Mouse (Mus musculus) G1E (cell line): ENCODE results near the gene Khnyn. TPM values are rescaled to one million over a fixed set of nuclear protein-coding genes. Genes with fewer than 3 reads are reported as not detected.

Source experiments
- ATAC-seq: 2 replicates; pipeline ENCODE4 v1.8.0; 2016; ENCODE audit warnings: mild to moderate bottlenecking; ENCODE audit not compliant: insufficient number of reproducible peaks, poor library complexity, low FRiP score, severe bottlenecking; ENCODE audit errors: extremely low read depth
- DNase-seq: peaks from one replicate; pipeline ENCODE4 v3.0.0; 2012; ENCODE audit warnings: low spot score
- H3K27me3 ChIP-seq: 2 replicates; pipeline ENCODE4 v1.6.1; 2012; ENCODE audit warnings: mild to moderate bottlenecking, low read length, inconsistent platforms; ENCODE audit not compliant: insufficient read depth
- H3K36me3 ChIP-seq: replicated peaks from 2 replicates; pipeline ENCODE3; 2012; ENCODE audit warnings: mild to moderate bottlenecking, inconsistent platforms
- H3K4me1 ChIP-seq: 2 replicates; pipeline ENCODE4 v1.6.1; 2012; ENCODE audit warnings: low read depth, low read length, inconsistent platforms, mixed read lengths; ENCODE audit not compliant: insufficient read depth
- H3K4me3 ChIP-seq: 2 replicates; pipeline ENCODE4 v1.5.1; 2012; ENCODE audit warnings: low read depth, mild to moderate bottlenecking, inconsistent platforms, low read length, moderate library complexity, mixed read lengths
- H3K9me3 ChIP-seq: replicated peaks from 2 replicates; pipeline ENCODE4 v1.6.1; 2012; ENCODE audit warnings: inconsistent platforms
- CTCF ChIP-seq: IDR thresholded peaks from 2 replicates; pipeline ENCODE4 v1.5.1; 2012; ENCODE audit warnings: low read depth, low read length, inconsistent platforms, mixed read lengths
- GATA1 ChIP-seq: IDR thresholded peaks from 2 replicates; pipeline ENCODE4 v1.6.1; 2012; ENCODE audit warnings: borderline replicate concordance, low read length, inconsistent platforms, mixed read lengths
- GATA2 ChIP-seq: IDR thresholded peaks from 2 replicates; pipeline ENCODE4 v1.6.1; 2012; ENCODE audit warnings: low read depth, low read length, inconsistent platforms, borderline replicate concordance
- POLR2AphosphoS5 ChIP-seq: IDR thresholded peaks from 2 replicates; pipeline ENCODE4 v1.6.1; 2012; ENCODE audit warnings: low read depth, low read length, inconsistent platforms; ENCODE audit not compliant: insufficient replicate concordance
- TAL1 ChIP-seq: conservative IDR thresholded peaks from 2 replicates; pipeline ENCODE4 v1.6.1; 2012; ENCODE audit warnings: low read depth, low read length, inconsistent platforms, mixed read lengths
- polyA plus RNA-seq: library from polyadenylated mRNA; stranded (reverse); fragments of >175 nt; gene quantifications from 2 replicates; pipeline ENCODE4 v1.2.3, GENCODE M21; 2012
- total RNA-seq, 2 experiments: library from RNA; stranded (forward) in 1 of 2; stranded (reverse) in 1 of 2; fragments of 200-1000 nt in 1 of 2; fragments of >200 nt in 1 of 2; fragmentation: Nextera tagmentation in 1 of 2; gene quantifications; 2 replicates each; pipeline ENCODE4 v1.2.3; 2014 to 2017

Gene Khnyn
- total and polyA plus RNA-seq, 3 experiments: 15.5 to 81.7 (median 29.4) TPM

DNA sequence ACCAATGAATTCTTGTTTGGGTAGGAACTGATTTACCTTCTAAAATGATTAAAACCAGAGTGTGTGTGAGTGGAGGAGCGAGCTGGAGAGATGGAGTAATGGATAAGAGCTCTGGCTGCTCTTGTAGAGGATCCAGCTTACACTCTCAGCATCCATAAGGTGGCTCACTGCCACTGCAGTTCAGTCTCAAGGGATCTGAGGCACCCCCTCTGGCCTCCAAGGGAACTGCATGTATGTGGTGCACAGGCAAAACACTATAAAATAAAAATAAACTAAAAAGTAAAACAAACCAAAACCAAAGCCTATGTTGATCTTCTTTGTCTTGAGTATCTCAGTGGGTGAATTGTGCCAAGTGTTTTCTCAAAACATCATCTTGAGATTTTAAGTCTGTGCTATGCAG is 5.1 kb upstream of the Khnyn start:
- Histone ChIP-seq H3K36me3 (no peaks in the 10 kb centered on the region), H3K4me1 (peaks cover 53% of the 10 kb centered on the region), H3K9me3 (no peaks in the 10 kb centered on the region), H3K27me3 (peaks cover 23% of the 10 kb centered on the region), H3K4me3 (no peak overlapping the region)
- ATAC-seq (peak; percentile 50; the same call in 1 of the 2 replicates), DNase-seq (peak; percentile 57)
- TF ChIP-seq CTCF: peak; percentile 65; the same call in 1 of the 2 replicates
- no peak for TF ChIP-seq GATA1

DNA sequence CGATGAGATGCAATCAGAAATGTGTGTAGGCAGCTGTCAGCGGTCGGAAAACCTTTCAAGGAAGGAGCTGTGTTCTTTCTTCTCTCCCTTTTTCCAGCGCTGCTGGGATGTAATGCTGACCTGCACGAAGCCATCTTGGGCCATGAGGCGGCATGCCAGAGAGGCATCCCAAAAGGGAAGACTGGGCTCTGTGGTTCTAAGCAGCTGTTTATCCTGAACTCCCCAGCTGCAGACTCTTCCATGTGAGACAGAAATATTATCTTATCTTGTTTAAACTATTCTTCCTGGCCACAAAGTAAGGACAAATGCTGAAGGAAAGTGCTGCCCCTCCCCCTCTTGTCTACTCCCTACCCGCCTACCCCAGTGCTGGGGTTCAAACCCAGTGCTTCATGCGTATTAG is 3.8 kb upstream of the Khnyn start:
- H3K4me1 ChIP-seq: peaks cover 58% of the 10 kb centered on the region
- ATAC-seq (no peak), DNase-seq (no peak)
- peaks cover 4% of the 10 kb centered on the region for H3K36me3 ChIP-seq
- no peak for TF ChIP-seq CTCF
- TF ChIP-seq GATA1: no peak
- no peak for TF ChIP-seq GATA2
- TF ChIP-seq POLR2AphosphoS5: no peak
- TF ChIP-seq TAL1: no peak
- H3K27me3 ChIP-seq: peaks cover 13% of the 10 kb centered on the region
- no peaks in the 10 kb centered on the region for H3K9me3 ChIP-seq
- H3K4me3 ChIP-seq: no peak overlapping the region

DNA sequence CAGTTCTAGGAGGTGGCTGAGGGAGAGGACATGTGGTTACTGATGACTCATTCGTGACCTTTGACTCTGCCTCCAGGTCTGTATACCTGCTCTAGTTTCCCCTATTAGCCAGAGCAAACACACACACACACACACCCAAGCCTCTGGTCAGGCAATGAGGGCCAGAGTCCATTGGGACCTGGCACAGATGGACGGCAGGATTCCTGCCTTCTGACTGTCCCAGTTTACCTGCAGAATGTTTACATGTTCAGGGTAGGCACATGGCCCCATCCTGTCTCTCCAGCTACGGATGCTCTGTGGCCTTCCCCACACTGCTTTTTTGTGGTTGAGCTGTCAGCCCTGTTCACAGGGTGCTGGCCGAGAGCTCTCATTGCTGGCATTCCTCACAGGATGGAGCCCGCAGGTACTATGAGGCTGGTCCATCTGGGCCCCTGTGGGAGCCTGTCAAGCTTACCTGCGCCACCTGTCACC is 2.5 kb upstream of the Khnyn start:
- TF ChIP-seq POLR2AphosphoS5: no peak
- no peak for TF ChIP-seq GATA1
- no peak for TF ChIP-seq TAL1
- TF ChIP-seq GATA2: no peak
- no peak for TF ChIP-seq CTCF
- H3K4me1 ChIP-seq: peaks cover 70% of the 10 kb centered on the region
- no peaks in the 10 kb centered on the region for H3K9me3 ChIP-seq
- peaks cover 17% of the 10 kb centered on the region for H3K36me3 ChIP-seq
- no peak overlapping the region for H3K4me3 ChIP-seq
- no peak for DNase-seq
- peaks cover 10% of the 10 kb centered on the region for H3K27me3 ChIP-seq
- ATAC-seq: no peak

DNA sequence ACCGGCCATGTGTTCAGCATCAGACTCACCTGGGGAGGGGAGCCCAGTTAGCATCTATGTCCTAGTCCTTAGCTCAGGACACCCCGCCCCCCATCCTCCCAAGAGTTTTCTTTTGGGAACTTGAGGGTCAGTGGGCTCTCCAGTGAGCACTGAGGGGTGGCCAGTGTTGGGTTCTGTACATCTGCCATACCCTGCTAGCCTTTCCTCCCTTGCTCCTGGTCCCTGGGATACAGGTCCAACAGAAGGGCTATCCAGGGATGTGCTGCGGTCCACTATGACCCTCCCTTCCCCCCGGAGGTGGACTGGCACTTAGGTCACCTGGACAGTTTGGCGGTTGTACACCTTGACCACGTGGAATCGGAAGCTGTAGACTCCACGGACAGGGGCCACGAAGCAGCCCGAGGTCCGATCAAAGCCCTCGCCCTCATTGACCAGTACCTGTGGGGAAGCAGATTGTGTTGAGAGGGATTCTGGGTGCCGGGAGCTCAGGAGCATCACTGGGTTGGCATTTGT is 1.5 kb upstream of the Khnyn start:
- peaks cover 76% of the 10 kb centered on the region for H3K4me1 ChIP-seq
- peaks cover 2% of the 10 kb centered on the region; the same call in 1 of the 2 replicates for H3K27me3 ChIP-seq
- H3K4me3 ChIP-seq: no peak overlapping the region
- H3K36me3 ChIP-seq: peaks cover 27% of the 10 kb centered on the region
- DNase-seq: no peak
- H3K9me3 ChIP-seq: no peaks in the 10 kb centered on the region
- no peak for ATAC-seq
- TF ChIP-seq TAL1: no peak
- no peak for TF ChIP-seq POLR2AphosphoS5
- TF ChIP-seq CTCF: no peak
- TF ChIP-seq GATA1: no peak
- TF ChIP-seq GATA2: no peak

DNA sequence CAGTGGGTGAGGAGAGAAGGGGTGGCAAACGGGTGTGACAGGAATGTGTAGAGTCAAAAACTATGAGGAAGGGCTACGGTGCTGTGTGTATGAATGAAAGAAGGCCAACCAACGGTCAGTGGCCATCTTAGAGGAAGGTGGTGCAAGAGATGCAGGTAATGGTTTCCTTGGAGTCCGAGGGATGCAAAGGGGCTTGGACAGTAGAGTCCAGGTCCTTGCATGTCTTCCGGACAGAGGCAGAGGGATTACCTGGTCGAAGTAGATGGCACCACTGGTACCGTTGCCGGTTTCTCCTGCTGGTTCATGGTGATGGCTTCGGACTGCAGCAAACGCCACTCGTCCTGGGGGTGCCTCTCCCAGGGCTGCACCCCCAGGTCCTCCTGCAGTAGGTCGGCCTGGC is 1.1 kb upstream of the Khnyn start:
- no peaks in the 10 kb centered on the region for H3K9me3 ChIP-seq
- peak overlapping the region; percentile 75; the same call in 1 of the 2 replicates for H3K4me3 ChIP-seq
- DNase-seq: no peak
- TF ChIP-seq GATA1 (no peak), CTCF (no peak), TAL1 (no peak), GATA2 (no peak), POLR2AphosphoS5 (no peak)
- H3K4me1 ChIP-seq: peaks cover 73% of the 10 kb centered on the region
- peaks cover 31% of the 10 kb centered on the region for H3K36me3 ChIP-seq
- ATAC-seq: no peak
- peaks cover 2% of the 10 kb centered on the region; the same call in 1 of the 2 replicates for H3K27me3 ChIP-seq

DNA sequence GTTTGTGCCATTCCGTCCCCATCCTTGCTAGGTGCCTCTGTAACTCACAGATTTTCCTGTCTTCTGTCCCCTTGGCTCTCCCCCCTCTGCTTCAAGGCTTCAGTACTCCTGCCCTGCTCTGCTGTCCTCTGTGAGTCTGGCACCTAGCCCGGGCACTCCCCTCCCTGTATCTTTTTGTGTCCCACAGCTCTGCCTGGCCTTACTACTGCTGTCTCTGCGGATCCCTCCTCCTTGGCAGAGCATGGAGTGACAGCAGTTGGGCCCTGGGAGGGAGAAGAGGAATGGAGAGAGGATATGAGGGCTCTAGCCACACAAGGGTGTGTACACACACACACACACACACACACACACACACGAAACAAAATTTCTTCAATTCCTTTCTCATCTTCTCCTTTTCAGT is 581 bp upstream of the Khnyn start, which contains the start of gene Cbln3:
TSS of gene Cbln3 (minus strand) at position 227 of the 400 bp plus-strand sequence.
- Histone ChIP-seq H3K36me3 (peaks cover 36% of the 10 kb centered on the region), H3K27me3 (peaks cover 2% of the 10 kb centered on the region; the same call in 1 of the 2 replicates), H3K9me3 (no peaks in the 10 kb centered on the region), H3K4me3 (peak within 1 kb of the TSS; percentile 75), H3K4me1 (peaks cover 73% of the 10 kb centered on the region)
- TF ChIP-seq CTCF (no peak), TAL1 (no peak), GATA1 (no peak), GATA2 (no peak), POLR2AphosphoS5 (no peak)
- ATAC-seq: no peak
- peak; percentile 49 for DNase-seq
